Mouse (Mus musculus) MEL (cell line): ENCODE data around the gene Ptcd2. TPM values are rescaled to one million over a fixed set of nuclear protein-coding genes. Genes with fewer than 3 reads are reported as not detected.

ENCODE experiments used
- DNase-seq: peaks from one replicate; pipeline ENCODE4 v3.0.0; 2011; ENCODE audit warnings: low read depth, low spot score
- H3K27ac ChIP-seq: 2 replicates; pipeline ENCODE4 v1.5.1; 2012; ENCODE audit warnings: low read depth, mild to moderate bottlenecking, control low read depth, low read length, moderate library complexity; ENCODE audit not compliant: control insufficient read depth
- H3K27me3 ChIP-seq, 2 experiments: fragments of 150-350 bp in 1 of 2; sonication (generic) in 1 of 2; 2 replicates each; pipeline ENCODE4 v1.6.1; 2012; ENCODE audit warnings: low read length in 2 of 2, mild to moderate bottlenecking in 2 of 2, improper control_type of control experiment in 1 of 2, moderate library complexity in 1 of 2; ENCODE audit not compliant: insufficient read depth in 2 of 2, control insufficient read depth in 1 of 2
- H3K36me3 ChIP-seq, 2 experiments: 2 replicates each; pipeline ENCODE4 v1.6.1; 2012 to 2014; ENCODE audit warnings: low read length in 2 of 2, improper control_type of control experiment in 1 of 2, inconsistent platforms in 1 of 2, mild to moderate bottlenecking in 1 of 2; ENCODE audit not compliant: insufficient read depth in 2 of 2, control insufficient read depth in 1 of 2
- H3K4me1 ChIP-seq, 2 experiments: fragments of 150-350 bp in 1 of 2; sonication (generic) in 1 of 2; 2 replicates each; pipeline ENCODE4 v1.6.1; 2012; ENCODE audit warnings: low read length in 2 of 2, improper control_type of control experiment in 1 of 2, mild to moderate bottlenecking in 1 of 2; ENCODE audit not compliant: insufficient read depth in 2 of 2, control insufficient read depth in 1 of 2
- H3K4me3 ChIP-seq, 2 experiments: fragments of 150-350 bp in 1 of 2; sonication (generic) in 1 of 2; 2 replicates each; pipeline ENCODE4 v1.5.1; 2012; ENCODE audit warnings: low read depth in 2 of 2, low read length in 2 of 2, mild to moderate bottlenecking in 2 of 2, moderate library complexity in 2 of 2, control low read depth in 1 of 2, improper control_type of control experiment in 1 of 2; ENCODE audit not compliant: control insufficient read depth in 1 of 2, insufficient read depth in 1 of 2
- H3K79me2 ChIP-seq: 2 replicates; pipeline ENCODE4 v1.6.1; 2012; ENCODE audit warnings: mild to moderate bottlenecking, low read length, moderate library complexity; ENCODE audit not compliant: control insufficient read depth, poor library complexity, insufficient read depth
- H3K9ac ChIP-seq: 2 replicates; pipeline ENCODE4 v1.6.1; 2012; ENCODE audit warnings: low read depth, mild to moderate bottlenecking, control low read depth, low read length, moderate library complexity; ENCODE audit not compliant: control insufficient read depth, poor library complexity, severe bottlenecking
- H3K9me3 ChIP-seq: fragments of 150-350 bp; sonication (generic); replicated peaks from 2 replicates; pipeline ENCODE4 v1.6.1; 2012; ENCODE audit warnings: mild to moderate bottlenecking, low read length, improper control_type of control experiment, moderate library complexity; ENCODE audit not compliant: insufficient read depth
- CHD1 ChIP-seq: IDR thresholded peaks from 2 replicates; pipeline ENCODE4 v1.6.1; 2012; ENCODE audit warnings: low read depth, mild to moderate bottlenecking, inconsistent platforms, low read length, improper control_type of control experiment
- CHD2 ChIP-seq: IDR thresholded peaks from 2 replicates; pipeline ENCODE4 v1.6.1; 2011; ENCODE audit warnings: low read length, improper control_type of control experiment
- CTCF ChIP-seq, 3 experiments: IDR thresholded peaks in 2 of 3; conservative IDR thresholded peaks in 1 of 3; 2 replicates each; pipeline ENCODE4 v1.5.1; 2011 to 2012; ENCODE audit warnings: low read length in 3 of 3, low read depth in 2 of 3, mild to moderate bottlenecking in 2 of 3, improper control_type of control experiment in 1 of 3, inconsistent platforms in 1 of 3, mixed read lengths in 1 of 3, moderate library complexity in 1 of 3; ENCODE audit not compliant: control insufficient read depth in 1 of 3, insufficient read depth in 1 of 3, poor library complexity in 1 of 3, severe bottlenecking in 1 of 3
- EP300 ChIP-seq, 2 experiments: IDR thresholded peaks; 2 replicates each; pipeline ENCODE4 v1.6.1; 2011; ENCODE audit warnings: improper control_type of control experiment in 2 of 2, low read length in 2 of 2, low read depth in 1 of 2, mild to moderate bottlenecking in 1 of 2
- GATA1 ChIP-seq: IDR thresholded peaks from 2 replicates; pipeline ENCODE4 v1.6.1; 2011; ENCODE audit warnings: low read depth, low read length, improper control_type of control experiment
- HCFC1 ChIP-seq: IDR thresholded peaks from 2 replicates; pipeline ENCODE4 v1.6.1; 2012; ENCODE audit warnings: low read depth, mild to moderate bottlenecking, inconsistent platforms, low read length, improper control_type of control experiment, moderate library complexity
- KAT2A ChIP-seq: conservative IDR thresholded peaks from 2 replicates; pipeline ENCODE4 v1.6.1; 2012; ENCODE audit warnings: low read depth, low read length, improper control_type of control experiment, inconsistent platforms
- MAFK ChIP-seq: IDR thresholded peaks from 2 replicates; pipeline ENCODE4 v1.6.1; 2011; ENCODE audit warnings: low read depth, mild to moderate bottlenecking, low read length, improper control_type of control experiment, borderline replicate concordance
- MAX ChIP-seq: IDR thresholded peaks from 2 replicates; pipeline ENCODE4 v1.6.1; 2011; ENCODE audit warnings: low read length, improper control_type of control experiment
- MAZ ChIP-seq: IDR thresholded peaks from 2 replicates; pipeline ENCODE4 v1.6.1; 2012; ENCODE audit warnings: low read depth, mild to moderate bottlenecking, inconsistent platforms, low read length, improper control_type of control experiment
- MEF2A ChIP-seq: IDR thresholded peaks from 2 replicates; pipeline ENCODE4 v1.6.1; 2014; ENCODE audit warnings: low read depth, mild to moderate bottlenecking, inconsistent platforms, low read length, improper control_type of control experiment; ENCODE audit not compliant: poor library complexity, insufficient replicate concordance, severe bottlenecking; ENCODE audit errors: extremely low read depth
- MXI1 ChIP-seq: IDR thresholded peaks from 2 replicates; pipeline ENCODE4 v1.6.1; 2011; ENCODE audit warnings: mild to moderate bottlenecking, low read depth, low read length, improper control_type of control experiment
- NELFE ChIP-seq: IDR thresholded peaks from 2 replicates; pipeline ENCODE4 v1.6.1; 2011; ENCODE audit warnings: low read depth, low read length, improper control_type of control experiment
- NRF1 ChIP-seq: IDR thresholded peaks from 2 replicates; pipeline ENCODE4 v1.6.1; 2014; ENCODE audit warnings: low read depth, mild to moderate bottlenecking, inconsistent platforms, low read length, improper control_type of control experiment, moderate library complexity; ENCODE audit not compliant: poor library complexity, insufficient read depth, severe bottlenecking
- POLR2A ChIP-seq, 2 experiments: IDR thresholded peaks; 2 replicates each; pipeline ENCODE4 v1.6.1; 2011 to 2012; ENCODE audit warnings: low read length in 2 of 2, mild to moderate bottlenecking in 2 of 2, control low read depth in 1 of 2, improper control_type of control experiment in 1 of 2, low read depth in 1 of 2, moderate library complexity in 1 of 2; ENCODE audit not compliant: control insufficient read depth in 1 of 2, insufficient read depth in 1 of 2, poor library complexity in 1 of 2
- POLR2AphosphoS2 ChIP-seq: IDR thresholded peaks from 2 replicates; pipeline ENCODE4 v1.6.1; 2011; ENCODE audit warnings: low read length, improper control_type of control experiment
- POLR2AphosphoS5 ChIP-seq: IDR thresholded peaks from 2 replicates; pipeline ENCODE4 v1.6.1; 2012; ENCODE audit warnings: low read depth, borderline replicate concordance, mild to moderate bottlenecking, inconsistent platforms, low read length, moderate library complexity, mixed read lengths
- RAD21 ChIP-seq: IDR thresholded peaks from 2 replicates; pipeline ENCODE4 v1.6.1; 2011; ENCODE audit warnings: mild to moderate bottlenecking, low read depth, low read length, improper control_type of control experiment
- RCOR1 ChIP-seq: IDR thresholded peaks from 2 replicates; pipeline ENCODE4 v1.6.1; 2012; ENCODE audit warnings: low read depth, mild to moderate bottlenecking, inconsistent platforms, low read length, improper control_type of control experiment
- SIN3A ChIP-seq: IDR thresholded peaks from 2 replicates; pipeline ENCODE4 v1.6.1; 2012; ENCODE audit warnings: low read length, improper control_type of control experiment, inconsistent platforms
- SMC3 ChIP-seq: IDR thresholded peaks from 2 replicates; pipeline ENCODE4 v1.6.1; 2011; ENCODE audit warnings: low read depth, low read length, improper control_type of control experiment
- TAL1 ChIP-seq: IDR thresholded peaks from 2 replicates; pipeline ENCODE4 v1.6.1; 2012; ENCODE audit warnings: mild to moderate bottlenecking, inconsistent platforms, low read length, moderate library complexity, mixed read lengths
- TCF12 ChIP-seq: IDR thresholded peaks from 2 replicates; pipeline ENCODE4 v1.6.1; 2014; ENCODE audit warnings: low read depth, mild to moderate bottlenecking, inconsistent platforms, low read length, improper control_type of control experiment, moderate library complexity
- USF1 ChIP-seq: IDR thresholded peaks from 2 replicates; pipeline ENCODE4 v1.6.1; 2014; ENCODE audit warnings: low read depth, mild to moderate bottlenecking, inconsistent platforms, low read length, improper control_type of control experiment, moderate library complexity
- ZC3H11A ChIP-seq: IDR thresholded peaks from 2 replicates; pipeline ENCODE4 v1.6.1; 2012; ENCODE audit warnings: low read depth, mild to moderate bottlenecking, inconsistent platforms, low read length, improper control_type of control experiment
- ZKSCAN1 ChIP-seq: IDR thresholded peaks from 2 replicates; pipeline ENCODE4 v1.6.1; 2012; ENCODE audit warnings: low read depth, mild to moderate bottlenecking, inconsistent platforms, low read length, improper control_type of control experiment, moderate library complexity
- polyA plus RNA-seq, 2 experiments: library from polyadenylated mRNA; stranded (reverse) in 1 of 2; unstranded in 1 of 2; fragments of >175 nt in 1 of 2; fragments of >200 nt in 1 of 2; gene quantifications; 2 replicates each; pipeline versions ENCODE4 v1.2.1 to v1.2.4; 2012; ENCODE audit warnings: low replicate concordance in 2 of 2, low read depth in 1 of 2; ENCODE audit not compliant: insufficient read length in 2 of 2, insufficient read depth in 1 of 2, missing spikeins in 1 of 2
- total RNA-seq: library from RNA; depleted of rRNA; stranded (reverse); fragments of 300-350 nt; gene quantifications from 2 replicates; pipeline ENCODE4 v1.2.3, GENCODE M21; 2012

The Ptcd2 gene
- total and polyA plus RNA-seq, 3 experiments = 42.9 to 55.3 TPM; not detected in 1

DNA sequence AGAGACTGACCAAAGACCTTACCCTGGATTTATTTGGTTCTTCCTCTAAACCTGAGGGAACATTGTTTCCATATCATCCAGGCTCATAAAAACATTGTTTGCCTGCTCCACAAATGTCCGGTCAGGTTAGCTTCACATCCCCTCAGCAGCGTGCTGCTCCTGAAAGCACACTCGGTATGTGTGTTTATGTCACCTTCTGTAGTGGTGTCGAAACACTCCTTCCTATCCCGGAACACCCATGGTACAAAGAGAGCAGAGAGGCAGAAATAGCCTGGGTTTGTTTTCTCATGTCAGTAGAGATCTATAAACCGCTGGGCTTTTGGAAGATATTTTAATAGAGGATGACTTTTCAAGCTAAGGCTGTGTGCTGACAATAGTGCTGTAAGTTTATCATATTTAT lies 32.5 kb upstream of the Ptcd2 start:
- H3K9me3 ChIP-seq = no peaks in the 10 kb centered on the region
- 0 out of 4 replicates have a peak, but pooled peaks cover 0 to 3% of the 10 kb centered on the region in 2 experiments for H3K4me1 ChIP-seq
- H3K27me3 ChIP-seq = no peaks in the 10 kb centered on the region
- no peak for TF ChIP-seq TAL1
- TF ChIP-seq CHD2 = no peak
- no peak for TF ChIP-seq TCF12
- no peak for TF ChIP-seq USF1
- TF ChIP-seq RAD21 = no peak
- TF ChIP-seq KAT2A = no peak
- no peak for TF ChIP-seq GATA1
- no peak for TF ChIP-seq MAX
- TF ChIP-seq RCOR1 = no peak
- no peak for TF ChIP-seq HCFC1
- TF ChIP-seq ZKSCAN1 = no peak
- no peak for TF ChIP-seq SMC3
- TF ChIP-seq MAZ = no peak
- no peak for TF ChIP-seq POLR2A (IDR thresholded peaks at IDR 0.05; ENCODE audit: control insufficient read depth in 1 of 2, insufficient read depth in 1 of 2, low read depth in 1 of 2, low read length in 2 of 2, poor library complexity in 1 of 2)
- TF ChIP-seq NELFE = no peak
- no peak for TF ChIP-seq POLR2AphosphoS2
- TF ChIP-seq EP300 (IDR thresholded peaks at IDR 0.05; ENCODE audit: low read depth in 1 of 2, low read length in 2 of 2) = no peak
- no peak for TF ChIP-seq MXI1
- TF ChIP-seq SIN3A = no peak
- TF ChIP-seq, all 39 proteins: peak for 0
- Histone ChIP-seq H3K9ac (no peak overlapping the region), H3K4me3 (no peak overlapping the region), H3K79me2 (no peaks in the 10 kb centered on the region), H3K36me3 (peaks cover 0 to 5% of the 10 kb centered on the region in 2 experiments; a peak in 2 of 4 replicates), H3K27ac (no peak overlapping the region)
- no peak for DNase-seq

DNA sequence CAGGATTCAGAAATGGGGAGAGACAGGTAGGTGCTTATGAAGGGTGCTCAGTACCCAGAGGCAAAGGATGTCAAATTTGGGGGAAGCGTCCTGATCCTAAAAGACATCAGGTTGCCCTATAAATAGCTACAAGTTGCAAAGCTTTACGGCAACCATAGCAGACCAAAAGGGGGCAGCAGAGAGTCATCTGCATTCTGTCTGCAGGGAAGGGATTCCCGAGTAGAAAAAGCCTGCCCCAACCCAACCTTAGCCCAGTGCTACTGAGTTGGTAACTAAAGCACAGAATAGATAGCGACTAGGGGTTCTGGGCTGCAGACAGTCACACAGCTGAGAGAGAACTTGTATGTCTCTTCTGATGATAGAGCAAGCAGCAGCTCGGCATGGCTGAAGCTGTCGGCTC lies 31.0 kb upstream of the Ptcd2 start:
- H3K4me3 ChIP-seq = no peak overlapping the region
- peak; percentile 72 for DNase-seq
- H3K4me1 ChIP-seq = no peaks in the 10 kb centered on the region
- H3K9me3 ChIP-seq = no peaks in the 10 kb centered on the region
- H3K79me2 ChIP-seq = no peaks in the 10 kb centered on the region
- H3K27ac ChIP-seq = no peak overlapping the region
- no peak overlapping the region for H3K9ac ChIP-seq
- H3K36me3 ChIP-seq = no peaks in the 10 kb centered on the region
- TF ChIP-seq RAD21 (peak; percentile 56), CTCF (IDR thresholded peaks at IDR 0.05 in 2 of 3, conservative IDR thresholded peaks at IDR 0.05 in 1 of 3; ENCODE audit: control insufficient read depth in 1 of 3, insufficient read depth in 1 of 3, low read depth in 2 of 3, low read length in 3 of 3, poor library complexity in 1 of 3, severe bottlenecking in 1 of 3) (peak; percentile 71 to 92 (median 73)), MAFK (no peak), NELFE (no peak), ZC3H11A (peak; percentile 30; the same call in 1 of the 2 replicates), POLR2AphosphoS5 (no peak), CHD1 (no peak), NRF1 (no peak), SMC3 (peak; percentile 44; the same call in 1 of the 2 replicates), KAT2A (no peak), MEF2A (no peak)
- no peaks in the 10 kb centered on the region for H3K27me3 ChIP-seq
